ENCODE assay signal across 12 mouse cellular contexts in the genomic region with DNA sequence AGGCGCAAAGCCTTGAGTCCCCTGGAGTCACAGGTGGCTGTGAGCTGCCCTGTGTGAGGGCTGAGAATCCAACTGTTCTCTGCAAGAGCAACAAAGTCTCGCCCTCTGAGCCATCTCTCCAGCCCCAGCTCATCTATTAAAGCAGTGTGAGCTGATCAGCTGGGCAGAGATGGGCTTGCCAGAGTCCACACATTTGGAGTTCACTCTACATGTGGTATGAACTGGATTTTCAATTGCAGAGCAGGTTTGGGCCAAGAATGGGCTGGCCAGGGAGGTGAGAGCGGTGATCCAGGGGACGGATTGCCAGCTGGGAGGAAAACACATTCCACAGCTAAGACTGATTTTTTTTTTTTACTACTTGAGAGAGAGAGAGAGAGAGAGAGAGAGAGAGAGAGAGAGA. TPM values are rescaled to one million over a fixed set of nuclear protein-coding genes. Genes with fewer than 3 reads are reported as not detected.
DNase-seq lines count a peak whose midpoint lies in the region; ATAC-seq lines count a peak whose summit lies in the region.
"Had no signal": no experiment of that assay in that cellular context is flagged by ENCODE, and none has a peak within 500 bp of the region (broad histone marks: within the 10 kb centered on the region; RNA-seq: fewer than 3 reads in every experiment).

No protein-coding gene starts in this region.

- no peak overlapping the region for H3K4me2 ChIP-seq in forebrain, embryonic 15.5 days (replicated peaks)

- peaks cover 36% of the 10 kb centered on the region for H3K4me1 ChIP-seq in forebrain, embryonic 10.5 days
- peaks cover 26% of the 10 kb centered on the region for H3K4me1 ChIP-seq in forebrain, embryonic 15.5 days

- no peak for ATAC-seq in forebrain, embryonic 15.5 days (replicated peaks)
- no peak for ATAC-seq in megakaryocyte progenitor cell, adult 5-6 weeks (replicated peaks; ENCODE audit: poor library complexity)
- ATAC-seq in activated CD4-positive, CD25-positive, alpha-beta regulatory T cell, adult 4 months: no peak
- no peak for ATAC-seq in CD4-positive, CD25-positive, alpha-beta regulatory T cell, adult 4 months

- no peak overlapping the region for H3K4me3 ChIP-seq in forebrain, embryonic 10.5 days
- H3K4me3 ChIP-seq in forebrain, embryonic 15.5 days: no peak overlapping the region

- H3K27ac ChIP-seq in forebrain, embryonic 10.5 days: 0 out of 2 replicates have a peak overlapping the region, but pooled peaks have one; percentile 56
- H3K27ac ChIP-seq in forebrain, embryonic 15.5 days (replicated peaks): no peak overlapping the region
- H3K27ac ChIP-seq: liver, embryonic 14.5 days had no signal

- WGBS in forebrain, embryonic 10.5 days: 85% methylated on average over 4 of the region's 4 CpGs
- WGBS in forebrain, embryonic 15.5 days: 70% methylated on average over 4 of the region's 4 CpGs

- no peak for DNase-seq in forebrain, embryonic 10.5 days (ENCODE audit: extremely low spot score, low spot score)
- peak; percentile 51 for DNase-seq in testis, postnatal 10 days (ENCODE audit: low spot score)
- DNase-seq in testis, postnatal 14 days (ENCODE audit: low spot score): no peak
- DNase-seq in heart, postnatal 4 days: peak; percentile 68
- DNase-seq: layer of hippocampus, adult 9-11 months; spleen, adult 18-20 months had no signal

- no peaks in the 10 kb centered on the region; the same call in 1 of the 2 replicates for H3K9me3 ChIP-seq in forebrain, embryonic 10.5 days
- H3K9me3 ChIP-seq in forebrain, embryonic 15.5 days: no peaks in the 10 kb centered on the region

- H3K9ac ChIP-seq in forebrain, embryonic 15.5 days (replicated peaks): no peak overlapping the region
- H3K9ac ChIP-seq: liver, embryonic 14.5 days had no signal

- peaks cover 21% of the 10 kb centered on the region for H3K36me3 ChIP-seq in forebrain, embryonic 10.5 days (replicated peaks)
- peaks cover 10% of the 10 kb centered on the region for H3K36me3 ChIP-seq in forebrain, embryonic 15.5 days

- H3K27me3 ChIP-seq in forebrain, embryonic 10.5 days (ENCODE audit: poor library complexity, severe bottlenecking): peaks cover 16% of the 10 kb centered on the region
- H3K27me3 ChIP-seq in forebrain, embryonic 15.5 days: no peaks in the 10 kb centered on the region
- H3K27me3 ChIP-seq: CH12.LX had no signal

RNA-seq across cellular contexts. Expression of a gene that starts 34.5 kb away (rescaled TPM):
- polyA plus RNA-seq in forebrain, embryonic 10.5 days (2016; fragmentation: Nextera tagmentation; extraction: Ambion mirVana): 17.6 and 18.2 TPM in 2 replicates
- polyA plus RNA-seq in forebrain, embryonic 15.5 days (2015; fragmentation: Nextera tagmentation; extraction: Ambion mirVana): 15.3 and 16.5 TPM in 2 replicates
- total RNA-seq in heart, postnatal 4 days (2021): 10 to 100 TPM; 13.8 to 14.9 TPM
- total RNA-seq in megakaryocyte progenitor cell, adult 5-6 weeks (2015): 23.9 and 29.3 TPM in 2 replicates
- 29.4 and 45.9 TPM in 2 replicates for total RNA-seq in megakaryocyte progenitor cell, adult 5-6 weeks (2017)
- 10 to 100 TPM; 11.8 to 13.3 TPM for polyA plus RNA-seq in activated CD4-positive, CD25-positive, alpha-beta regulatory T cell, adult 4 months (2017; shearing (Covaris generic))
- 10 to 100 TPM; 21.8 to 28.6 TPM for polyA plus RNA-seq in CD4-positive, CD25-positive, alpha-beta regulatory T cell, adult 4 months (2017; shearing (Covaris generic))

Comparison
In these comparisons a context has a peak if more than half of its experiments do, and no peak if none do; other contexts are left out.
1. DNase-seq: peak in testis, postnatal 10 days (single experiment) and heart, postnatal 4 days (single experiment); none in forebrain, embryonic 10.5 days (single experiment) and testis, postnatal 14 days (single experiment).